Mouse (Mus musculus) skeletal muscle tissue, adult 2 months (tissue): ENCODE data around the gene Pih1h3b.

ENCODE experiments used
- DNase-seq: peaks from one replicate; pipeline ENCODE4 v3.0.0-alpha.2; 2012; ENCODE audit warnings: low read depth, low spot score

Gene Pih1h3b

GRCm38 (mm10) chrX:140062135-140062975 is at the start of gene Pih1h3b, which contains the start of gene Nup62cl:
Gene Pih1h3b (plus strand): TSS chrX:140062879.
Gene Nup62cl (minus strand): TSS chrX:140062712.
- peak; percentile 11 for DNase-seq

DNA sequence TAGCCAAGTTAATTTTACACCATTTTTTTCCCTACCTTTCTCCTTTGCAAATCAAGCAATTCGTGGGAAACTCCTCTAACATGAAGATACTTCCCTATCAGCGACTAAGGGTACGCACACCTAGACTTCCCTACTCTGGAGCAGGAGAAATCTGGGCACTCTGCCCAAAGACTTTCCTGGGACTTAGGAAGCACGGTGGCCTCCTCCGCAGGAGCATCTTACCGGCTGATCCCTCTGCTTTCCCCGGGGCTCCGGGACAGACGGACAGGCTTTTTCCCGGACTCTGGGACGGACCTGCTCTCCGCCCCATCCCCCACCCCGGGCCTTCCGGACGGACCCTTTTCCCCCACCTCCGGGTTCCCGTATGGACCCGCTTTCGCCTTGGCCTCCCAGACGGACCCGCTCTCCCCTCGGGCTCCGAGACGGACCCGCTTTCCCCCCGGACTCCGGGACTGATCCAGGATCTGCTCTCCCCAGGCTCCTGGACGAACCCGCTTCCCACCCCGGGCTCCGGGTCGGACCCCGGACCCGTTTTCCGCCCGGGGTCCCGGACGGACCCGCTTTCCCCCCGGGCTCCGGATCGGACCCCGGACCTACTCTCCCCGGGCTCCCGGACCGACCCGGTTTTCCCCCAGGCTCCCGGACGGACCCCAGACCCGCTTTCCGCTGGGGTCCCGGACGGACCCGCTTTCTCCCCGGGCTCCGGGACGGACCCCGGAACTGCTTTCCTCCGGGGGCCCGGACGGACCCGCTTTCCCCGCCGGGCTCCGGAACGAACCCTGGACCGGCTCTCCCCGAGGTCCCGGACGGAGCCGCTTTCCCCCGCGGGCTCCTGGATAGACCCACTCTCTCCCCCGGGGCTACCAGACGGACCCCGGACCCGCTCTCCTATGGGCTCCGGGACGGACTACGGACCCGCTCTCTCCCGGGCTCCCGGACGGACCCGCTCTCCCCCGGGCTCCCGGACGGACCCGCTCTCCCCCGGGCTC is 1.5 kb upstream of the Pih1h3b start:
- no peak for DNase-seq

DNA sequence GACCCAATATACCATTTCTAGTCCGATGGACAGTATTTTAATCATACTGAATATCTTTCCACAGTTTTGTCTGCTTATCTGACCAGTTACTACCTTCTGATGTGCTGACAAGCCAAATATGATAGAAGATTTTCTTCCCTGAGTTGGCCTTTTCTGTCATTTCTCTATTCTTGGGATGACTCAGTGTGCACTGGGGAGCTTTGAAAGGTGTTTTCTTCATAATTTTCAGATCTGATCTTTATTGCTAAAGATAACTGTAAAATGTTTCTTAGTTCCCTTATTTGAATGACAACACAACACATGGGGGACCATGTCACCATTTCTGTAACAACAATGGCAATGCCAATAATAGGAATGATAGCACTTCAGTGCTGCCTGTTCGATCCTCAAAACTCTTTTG is 19.9 kb downstream of the Pih1h3b start:
- DNase-seq, result no peak

GRCm38 (mm10) chrX:140094066-140094465 is 31.4 kb downstream of the Pih1h3b start:
- no peak for DNase-seq
